ENCODE assay signal across 9 mouse cellular contexts in genomic region chr11:116232427-116232826, GRCm38 (mm10). TPM values are rescaled to one million over a fixed set of nuclear protein-coding genes. Genes with fewer than 3 reads are reported as not detected.
A peak's percentile ranks its signal among the peaks of the same experiment; 100 is the strongest.
DNase-seq lines count a peak whose midpoint lies in the region; ATAC-seq and TF ChIP-seq lines count a peak whose summit lies in the region.
"Had no signal": no experiment of that assay in that cellular context is flagged by ENCODE, and none has a peak within 500 bp of the region (broad histone marks: within the 10 kb centered on the region; RNA-seq: fewer than 3 reads in every experiment).

No protein-coding gene starts in this region.

- TF ChIP-seq EP300 in liver, postnatal 0 days (IDR thresholded peaks at IDR 0.05; ENCODE audit: low read depth) = no peak

- H3K27me3 ChIP-seq in liver, postnatal 0 days (ENCODE audit: insufficient read depth, low read length) = no peaks in the 10 kb centered on the region
- H3K27me3 ChIP-seq in embryonic facial prominence, embryonic 15.5 days = peaks cover 5% of the 10 kb centered on the region; the same call in 1 of the 2 replicates
- H3K27me3 ChIP-seq in hindbrain, embryonic 16.5 days (replicated peaks; ENCODE audit: control insufficient read depth, insufficient read depth, low read length) = peaks cover 6% of the 10 kb centered on the region
- H3K27me3 ChIP-seq in neural tube, embryonic 15.5 days (replicated peaks) = peaks cover 10% of the 10 kb centered on the region

- no peaks in the 10 kb centered on the region for H3K9me3 ChIP-seq in liver, postnatal 0 days (ENCODE audit: low read length)
- no peaks in the 10 kb centered on the region for H3K9me3 ChIP-seq in embryonic facial prominence, embryonic 15.5 days (replicated peaks)
- H3K9me3 ChIP-seq in hindbrain, embryonic 16.5 days (ENCODE audit: control insufficient read depth, low read length) = no peaks in the 10 kb centered on the region
- H3K9me3 ChIP-seq in neural tube, embryonic 15.5 days (replicated peaks) = no peaks in the 10 kb centered on the region

- 49% methylated on average over 17 of the region's 17 CpGs for WGBS in liver, postnatal 0 days (ENCODE audit: insufficient replicate concordance)
- 26% methylated on average over 17 of the region's 17 CpGs for WGBS in embryonic facial prominence, embryonic 15.5 days
- 25% methylated on average over 14 of the region's 17 CpGs for WGBS in hindbrain, embryonic 16.5 days
- WGBS in neural tube, embryonic 15.5 days = 27% methylated on average over 17 of the region's 17 CpGs

- H3K27ac ChIP-seq in liver, postnatal 0 days (ENCODE audit: low read depth) = no peak overlapping the region
- no peak overlapping the region for H3K27ac ChIP-seq in embryonic facial prominence, embryonic 15.5 days (replicated peaks)
- no peak overlapping the region for H3K27ac ChIP-seq in hindbrain, embryonic 16.5 days (ENCODE audit: low read depth, low read length)
- no peak overlapping the region for H3K27ac ChIP-seq in neural tube, embryonic 15.5 days (replicated peaks)
- no peak overlapping the region for H3K27ac ChIP-seq in layer of hippocampus, adult 2 months

- H3K4me3 ChIP-seq in liver, postnatal 0 days (ENCODE audit: low read depth, low read length) = no peak overlapping the region
- H3K4me3 ChIP-seq in embryonic facial prominence, embryonic 15.5 days (replicated peaks) = no peak overlapping the region
- H3K4me3 ChIP-seq in hindbrain, embryonic 16.5 days (ENCODE audit: low read length) = peak overlapping the region; percentile 17
- H3K4me3 ChIP-seq in neural tube, embryonic 15.5 days (replicated peaks) = no peak overlapping the region
- no peak overlapping the region for H3K4me3 ChIP-seq in layer of hippocampus, adult 2 months

- H3K4me1 ChIP-seq in liver, postnatal 0 days (ENCODE audit: insufficient read depth) = no peaks in the 10 kb centered on the region
- peaks cover 6% of the 10 kb centered on the region; the same call in 1 of the 2 replicates for H3K4me1 ChIP-seq in embryonic facial prominence, embryonic 15.5 days
- H3K4me1 ChIP-seq in hindbrain, embryonic 16.5 days (ENCODE audit: control insufficient read depth, insufficient read depth, low read depth, low read length) = no peaks in the 10 kb centered on the region
- H3K4me1 ChIP-seq in neural tube, embryonic 15.5 days = no peaks in the 10 kb centered on the region

- intact Hi-C loops in left cerebral cortex, postnatal 25 days (cut with DNase I) = no loop called here

- no peaks in the 10 kb centered on the region for H3K36me3 ChIP-seq in liver, postnatal 0 days (replicated peaks; ENCODE audit: insufficient read depth, low read length)
- no peaks in the 10 kb centered on the region for H3K36me3 ChIP-seq in embryonic facial prominence, embryonic 15.5 days
- no peaks in the 10 kb centered on the region for H3K36me3 ChIP-seq in hindbrain, embryonic 16.5 days (ENCODE audit: control insufficient read depth, insufficient read depth, low read length)
- no peaks in the 10 kb centered on the region for H3K36me3 ChIP-seq in neural tube, embryonic 15.5 days

- TF ChIP-seq CTCF in liver, postnatal 0 days (IDR thresholded peaks at IDR 0.05; ENCODE audit: low read depth) = no peak
- no peak for TF ChIP-seq CTCF in layer of hippocampus, adult 2 months (conservative IDR thresholded peaks at IDR 0.05)

- no peak overlapping the region for H3K9ac ChIP-seq in liver, postnatal 0 days (replicated peaks)
- 0 out of 2 replicates have a peak overlapping the region, but pooled peaks have one; percentile 16 for H3K9ac ChIP-seq in embryonic facial prominence, embryonic 15.5 days
- peak overlapping the region; percentile 41 for H3K9ac ChIP-seq in hindbrain, embryonic 16.5 days (ENCODE audit: low read depth, low read length)
- H3K9ac ChIP-seq in neural tube, embryonic 15.5 days (replicated peaks) = no peak overlapping the region

- no peak for ATAC-seq in liver, postnatal 0 days
- ATAC-seq in embryonic facial prominence, embryonic 15.5 days (ENCODE audit: insufficient number of reproducible peaks, low FRiP score, low TSS enrichment, low read depth) = no peak
- peak; percentile 54; the same call in 1 of the 2 replicates for ATAC-seq in hindbrain, embryonic 16.5 days
- no peak for ATAC-seq in neural tube, embryonic 15.5 days (ENCODE audit: low FRiP score)

- DNase-seq in liver, postnatal 0 days = peak; percentile 16
- DNase-seq in liver = no peak
- DNase-seq in left cerebral cortex, postnatal 25 days (ENCODE audit: low spot score in 2 of 2) = no peak
- DNase-seq in layer of hippocampus, adult 2 months (ENCODE audit: low spot score in 2 of 2) = no peak
- DNase-seq: heart, postnatal 4 days had no signal

- H3K4me2 ChIP-seq in liver, postnatal 0 days (ENCODE audit: low read depth, low read length) = no peak overlapping the region
- H3K4me2 ChIP-seq in embryonic facial prominence, embryonic 15.5 days (replicated peaks) = no peak overlapping the region
- peak overlapping the region; percentile 31 for H3K4me2 ChIP-seq in hindbrain, embryonic 16.5 days (ENCODE audit: low read length)
- peak overlapping the region; percentile 28 for H3K4me2 ChIP-seq in neural tube, embryonic 15.5 days

RNA-seq across cellular contexts. Expression of gene Evpl, which starts 5.5 kb away (rescaled TPM):
- polyA plus RNA-seq in liver, postnatal 0 days (2015; fragmentation: Nextera tagmentation; extraction: Ambion mirVana) = 0.06 and 0.07 TPM in 2 replicates
- 28.1 and 28.5 TPM in 2 replicates for polyA plus RNA-seq in embryonic facial prominence, embryonic 15.5 days (2015; fragmentation: Nextera tagmentation; extraction: Ambion mirVana)
- 1.1 and 1.2 TPM in 2 replicates for polyA plus RNA-seq in hindbrain, embryonic 16.5 days (2015; fragmentation: Nextera tagmentation; extraction: Ambion mirVana)
- 1.00 and 1.9 TPM in 2 replicates for polyA plus RNA-seq in neural tube, embryonic 15.5 days (2015; fragmentation: Nextera tagmentation; extraction: Ambion mirVana)
- 1 to 10 TPM in 1 of 2 experiments, under 1 TPM in 1; 0.92 to 1.1 TPM for total RNA-seq in left cerebral cortex, postnatal 25 days (2021)
- under 1 TPM; 0.67 to 0.93 TPM for total RNA-seq in layer of hippocampus, adult 2 months (2021)

RNA-seq across cellular contexts. Expression of gene Acox1, which starts 33.6 kb away (rescaled TPM):
- 258 and 304 TPM in 2 replicates for polyA plus RNA-seq in liver, postnatal 0 days (2015; fragmentation: Nextera tagmentation; extraction: Ambion mirVana)
- 29.1 and 31.1 TPM in 2 replicates for polyA plus RNA-seq in embryonic facial prominence, embryonic 15.5 days (2015; fragmentation: Nextera tagmentation; extraction: Ambion mirVana)
- 67.8 and 73.1 TPM in 2 replicates for polyA plus RNA-seq in hindbrain, embryonic 16.5 days (2015; fragmentation: Nextera tagmentation; extraction: Ambion mirVana)
- 58.1 and 61.7 TPM in 2 replicates for polyA plus RNA-seq in neural tube, embryonic 15.5 days (2015; fragmentation: Nextera tagmentation; extraction: Ambion mirVana)
- total RNA-seq in left cerebral cortex, postnatal 25 days (2021) = 100 to 1,000 TPM; 110 to 111 TPM
- total RNA-seq in layer of hippocampus, adult 2 months (2021) = 100 to 1,000 TPM; 124 to 126 TPM

RNA-seq across cellular contexts. Expression of gene Ten1, which starts 33.8 kb away (rescaled TPM):
- 20.7 and 22.8 TPM in 2 replicates for polyA plus RNA-seq in liver, postnatal 0 days (2015; fragmentation: Nextera tagmentation; extraction: Ambion mirVana)
- 81.0 and 86.7 TPM in 2 replicates for polyA plus RNA-seq in embryonic facial prominence, embryonic 15.5 days (2015; fragmentation: Nextera tagmentation; extraction: Ambion mirVana)
- polyA plus RNA-seq in hindbrain, embryonic 16.5 days (2015; fragmentation: Nextera tagmentation; extraction: Ambion mirVana) = 92.1 and 106 TPM in 2 replicates
- 90.4 and 93.5 TPM in 2 replicates for polyA plus RNA-seq in neural tube, embryonic 15.5 days (2015; fragmentation: Nextera tagmentation; extraction: Ambion mirVana)
- total RNA-seq in left cerebral cortex, postnatal 25 days (2021) = 10 to 100 TPM; 40.6 to 42.4 TPM
- 10 to 100 TPM; 39.6 to 40.1 TPM for total RNA-seq in layer of hippocampus, adult 2 months (2021)

RNA-seq across cellular contexts. Expression of gene Srp68, which starts 41.6 kb away (rescaled TPM):
- polyA plus RNA-seq in liver, postnatal 0 days (2015; fragmentation: Nextera tagmentation; extraction: Ambion mirVana) = 20.9 and 23.8 TPM in 2 replicates
- polyA plus RNA-seq in embryonic facial prominence, embryonic 15.5 days (2015; fragmentation: Nextera tagmentation; extraction: Ambion mirVana) = 101 and 103 TPM in 2 replicates
- 61.8 and 62.4 TPM in 2 replicates for polyA plus RNA-seq in hindbrain, embryonic 16.5 days (2015; fragmentation: Nextera tagmentation; extraction: Ambion mirVana)
- 64.2 and 77.9 TPM in 2 replicates for polyA plus RNA-seq in neural tube, embryonic 15.5 days (2015; fragmentation: Nextera tagmentation; extraction: Ambion mirVana)
- 10 to 100 TPM; 65.8 to 69.8 TPM for total RNA-seq in left cerebral cortex, postnatal 25 days (2021)
- 10 to 100 TPM; 63.7 to 64.1 TPM for total RNA-seq in layer of hippocampus, adult 2 months (2021)

RNA-seq across cellular contexts. Expression of gene Galr2, which starts 48.3 kb away (rescaled TPM):
- polyA plus RNA-seq in liver, postnatal 0 days (2015; fragmentation: Nextera tagmentation; extraction: Ambion mirVana) = not detected in 2 replicates
- polyA plus RNA-seq in embryonic facial prominence, embryonic 15.5 days (2015; fragmentation: Nextera tagmentation; extraction: Ambion mirVana) = 0.27 and 0.47 TPM in 2 replicates
- 0.25 and 1.1 TPM in 2 replicates for polyA plus RNA-seq in hindbrain, embryonic 16.5 days (2015; fragmentation: Nextera tagmentation; extraction: Ambion mirVana)
- polyA plus RNA-seq in neural tube, embryonic 15.5 days (2015; fragmentation: Nextera tagmentation; extraction: Ambion mirVana) = 0.47 and 0.52 TPM in 2 replicates
- not detected for total RNA-seq in left cerebral cortex, postnatal 25 days (2021)
- total RNA-seq in layer of hippocampus, adult 2 months (2021) = not detected
- total RNA-seq: heart, postnatal 4 days; left cerebral cortex, adult 18-20 months had no signal

Comparison
In these comparisons a context has a peak if more than half of its experiments do, and no peak if none do; other contexts are left out.
1. H3K4me2 ChIP-seq: peak in hindbrain, embryonic 16.5 days (single experiment) and neural tube, embryonic 15.5 days (single experiment); none in liver, postnatal 0 days (single experiment) and embryonic facial prominence, embryonic 15.5 days (single experiment).
2. H3K9ac ChIP-seq: peak in embryonic facial prominence, embryonic 15.5 days (single experiment) and hindbrain, embryonic 16.5 days (single experiment); none in liver, postnatal 0 days (single experiment) and neural tube, embryonic 15.5 days (single experiment).
3. RNA of gene Evpl, which starts 5.5 kb away (polyA plus RNA-seq): 28.1 to 28.5 TPM in embryonic facial prominence, embryonic 15.5 days; 1.1 to 1.2 TPM in hindbrain, embryonic 16.5 days, 1.00 to 1.9 TPM in neural tube, embryonic 15.5 days and 0.06 to 0.07 TPM in liver, postnatal 0 days; every median in the first group is over 10 times any median in the second.